Mouse (Mus musculus) ES-E14 (cell line): Measurements from ENCODE around the gene Bcl2l11. TPM values are rescaled to one million over a fixed set of nuclear protein-coding genes. Genes with fewer than 3 reads are reported as not detected.

Source experiments
- DNase-seq: peaks from one replicate; pipeline ENCODE4 v3.0.0-alpha.2; 2013; ENCODE audit warnings: low read depth, low spot score
- H3K27ac ChIP-seq: 2 replicates; pipeline ENCODE4 v1.5.1; 2012; ENCODE audit warnings: low read depth, mild to moderate bottlenecking, low read length, moderate library complexity, mixed read lengths; ENCODE audit not compliant: poor library complexity, insufficient read depth, severe bottlenecking
- H3K36me3 ChIP-seq: 2 replicates; pipeline ENCODE4 v1.6.1; 2012; ENCODE audit warnings: mild to moderate bottlenecking, low read length, moderate library complexity, mixed read lengths; ENCODE audit not compliant: control insufficient read depth, poor library complexity, insufficient read depth, severe bottlenecking
- H3K4me1 ChIP-seq, 2 experiments: fragments of 150-350 bp in 1 of 2; sonication (generic) in 1 of 2; 2 replicates each; pipeline ENCODE4 v1.6.1; 2012; ENCODE audit warnings: low read length in 2 of 2, mild to moderate bottlenecking in 1 of 2, mixed read lengths in 1 of 2; ENCODE audit not compliant: control insufficient read depth in 2 of 2, insufficient read depth in 2 of 2, poor library complexity in 1 of 2
- H3K4me3 ChIP-seq, 2 experiments: fragments of 150-350 bp in 1 of 2; sonication (generic) in 1 of 2; 2 replicates each; pipeline ENCODE4 v1.5.1; 2012; ENCODE audit warnings: low read length in 2 of 2, low read depth in 1 of 2, mild to moderate bottlenecking in 1 of 2, mixed read lengths in 1 of 2; ENCODE audit not compliant: insufficient read depth in 1 of 2, poor library complexity in 1 of 2, severe bottlenecking in 1 of 2
- H3K9ac ChIP-seq: 2 replicates; pipeline ENCODE4 v1.6.1; 2012; ENCODE audit warnings: low read depth, mild to moderate bottlenecking, low read length, mixed read lengths; ENCODE audit not compliant: poor library complexity, insufficient read depth, severe bottlenecking
- H3K9me3 ChIP-seq: fragments of 150-350 bp; sonication (generic); 2 replicates; pipeline ENCODE4 v1.6.1; 2012; ENCODE audit warnings: low read depth, mild to moderate bottlenecking, low read length; ENCODE audit not compliant: control insufficient read depth, insufficient read depth
- CHD2 ChIP-seq: IDR thresholded peaks from 2 replicates; pipeline ENCODE4 v1.6.1; 2014; ENCODE audit warnings: mild to moderate bottlenecking, low read depth, low read length, inconsistent platforms
- HCFC1 ChIP-seq: IDR thresholded peaks from 2 replicates; pipeline ENCODE4 v1.6.1; 2012; ENCODE audit warnings: low read length, inconsistent platforms, borderline replicate concordance; ENCODE audit not compliant: insufficient read depth
- MAFK ChIP-seq: IDR thresholded peaks from 2 replicates; pipeline ENCODE4 v1.6.1; 2014; ENCODE audit warnings: mild to moderate bottlenecking, low read depth, low read length, inconsistent platforms; ENCODE audit not compliant: insufficient read depth
- ZC3H11A ChIP-seq: IDR thresholded peaks from 2 replicates; pipeline ENCODE4 v1.6.1; 2012; ENCODE audit warnings: low read depth, mild to moderate bottlenecking, inconsistent platforms, low read length, borderline replicate concordance
- ZNF384 ChIP-seq: IDR thresholded peaks from 2 replicates; pipeline ENCODE4 v1.6.1; 2012; ENCODE audit warnings: low read depth, low read length, inconsistent platforms
- in situ Hi-C, 2 experiments: fragments of 600-800 bp; cut with MboI; formaldehyde crosslinking; loops; one replicate each; pipeline ENCODE4 v1.15.1; 2025; ENCODE audit warnings: low sequenced_read_pairs in 2 of 2, inconsistent platforms in 1 of 2; ENCODE audit not compliant: unreplicated experiment in 2 of 2
- total RNA-seq: library from RNA; depleted of rRNA; stranded (reverse); fragments of 300-350 nt; gene quantifications from 2 replicates; pipeline ENCODE4 v1.2.3, GENCODE M21; 2012

The Bcl2l11 gene
- total RNA-seq, 1 experiment: 23.6 TPM

GRCm38 (mm10) chr2:128174176-128174575 is 48.3 kb downstream of the Bcl2l11 start:
- no peak for TF ChIP-seq ZNF384
- no peak for TF ChIP-seq CHD2
- TF ChIP-seq HCFC1: no peak
- no peak for TF ChIP-seq ZC3H11A
- no peak for TF ChIP-seq MAFK
- H3K4me1 ChIP-seq: peaks cover 1 to 8% of the 10 kb centered on the region in 2 experiments; a peak in 1 of 4 replicates

DNA sequence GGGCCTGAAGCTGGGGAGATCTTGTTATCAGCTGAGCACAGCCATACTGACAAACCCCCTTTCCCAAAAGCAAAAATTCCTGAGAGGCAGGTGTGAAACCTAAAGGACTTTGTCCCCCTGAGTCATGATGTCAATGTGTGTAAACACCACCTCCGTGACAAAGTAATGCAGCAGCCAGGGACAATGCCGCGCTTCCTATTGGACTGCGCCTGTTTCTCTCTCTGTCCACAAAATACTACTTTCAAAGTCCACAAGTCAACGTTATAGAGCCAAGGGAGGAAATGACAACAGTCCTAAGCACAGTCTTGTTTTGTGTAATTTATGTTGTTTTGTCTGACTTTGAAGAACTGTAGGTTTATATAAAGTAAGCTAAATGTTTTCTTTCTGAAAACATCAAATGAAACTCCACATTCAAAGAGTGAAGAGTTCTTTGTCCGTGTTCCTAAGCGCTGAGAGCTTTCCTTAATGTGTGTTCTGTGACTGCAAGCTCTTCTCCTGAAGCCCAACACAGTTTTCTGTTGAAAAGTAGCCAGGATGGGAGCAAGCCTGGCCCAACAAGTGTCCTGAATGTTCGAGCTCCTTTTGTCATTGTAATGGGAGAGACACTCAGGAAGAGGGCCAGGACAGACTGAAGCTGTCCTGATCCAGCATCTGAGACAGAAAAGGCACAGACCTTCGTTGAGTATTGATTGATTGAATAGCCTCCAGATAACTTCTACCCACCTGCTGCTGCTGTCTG is 48.9 kb downstream of the Bcl2l11 start:
- peaks cover 2 to 8% of the 10 kb centered on the region in 2 experiments; a peak in 2 of 4 replicates for H3K4me1 ChIP-seq

More at GRCm38 (mm10) chr2:128174176-128174575, 48.3 kb downstream of the Bcl2l11 start:
- H3K36me3 ChIP-seq: no peaks in the 10 kb centered on the region
- no peaks in the 10 kb centered on the region for H3K9me3 ChIP-seq
- H3K27ac ChIP-seq: no peak overlapping the region
- in situ Hi-C loops: no loop called here
- no peak overlapping the region for H3K4me3 ChIP-seq
- no peak overlapping the region for H3K9ac ChIP-seq
- DNase-seq: no peak

GRCm38 (mm10) chr2:128175625-128176024 is 49.8 kb downstream of the Bcl2l11 start:
- Histone ChIP-seq H3K27ac (no peak overlapping the region), H3K4me3 (no peak overlapping the region), H3K9me3 (no peaks in the 10 kb centered on the region), H3K9ac (no peak overlapping the region), H3K36me3 (no peaks in the 10 kb centered on the region), H3K4me1 (peaks cover 4 to 13% of the 10 kb centered on the region in 2 experiments; a peak in 2 of 4 replicates)
- in situ Hi-C loops: no loop called here
- no peak for TF ChIP-seq ZC3H11A
- no peak for TF ChIP-seq CHD2
- TF ChIP-seq ZNF384: no peak
- no peak for TF ChIP-seq MAFK
- TF ChIP-seq HCFC1: no peak
- no peak for DNase-seq

More for the DNA sequence above, 48.9 kb downstream of the Bcl2l11 start:
- Histone ChIP-seq H3K9ac (no peak overlapping the region), H3K4me3 (no peak overlapping the region), H3K36me3 (no peaks in the 10 kb centered on the region), H3K9me3 (no peaks in the 10 kb centered on the region), H3K27ac (no peak overlapping the region)
- TF ChIP-seq ZNF384: no peak
- TF ChIP-seq ZC3H11A: no peak
- no peak for TF ChIP-seq HCFC1
- no peak for TF ChIP-seq CHD2
- TF ChIP-seq MAFK: no peak
- in situ Hi-C loops: no loop called here
- no peak for DNase-seq

DNA sequence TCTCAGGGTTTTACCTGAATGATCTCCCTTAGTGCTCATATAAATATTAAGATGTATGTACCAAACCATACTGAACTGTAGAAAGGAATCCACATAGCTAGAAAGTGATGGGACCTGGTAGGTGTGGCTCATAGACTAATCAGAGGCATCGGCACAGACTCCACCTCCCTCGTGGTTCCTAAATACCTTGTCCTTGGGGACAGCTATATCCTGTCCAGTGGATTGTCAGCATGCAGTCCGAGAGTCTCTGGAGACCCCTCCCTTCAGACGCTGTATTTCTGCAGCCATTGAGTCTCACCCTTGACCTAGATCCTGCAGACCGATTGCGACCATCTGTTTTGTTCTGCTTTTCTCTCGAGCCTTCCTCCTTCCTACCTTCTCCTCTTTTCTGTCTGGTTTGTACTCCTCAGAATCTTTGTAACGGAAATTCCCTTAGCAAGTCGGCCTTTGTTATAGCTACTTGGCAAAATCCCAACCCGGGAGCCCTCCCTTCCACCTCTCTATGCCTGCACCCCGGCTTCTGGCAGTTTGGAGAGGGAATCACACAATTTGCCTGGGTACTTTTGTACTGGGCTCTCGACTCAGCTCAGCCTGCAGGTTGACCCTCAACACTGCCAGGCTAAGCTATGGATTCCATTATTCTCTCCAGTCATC is 50.7 kb downstream of the Bcl2l11 start:
- H3K9ac ChIP-seq: no peak overlapping the region
- no peak for DNase-seq
- H3K9me3 ChIP-seq: no peaks in the 10 kb centered on the region
- H3K4me1 ChIP-seq: peaks cover 4 to 13% of the 10 kb centered on the region in 2 experiments; a peak in 2 of 4 replicates
- no peaks in the 10 kb centered on the region for H3K36me3 ChIP-seq
- no peak for TF ChIP-seq ZC3H11A
- no peak for TF ChIP-seq CHD2
- TF ChIP-seq ZNF384: no peak
- TF ChIP-seq MAFK: no peak
- no peak for TF ChIP-seq HCFC1
- H3K4me3 ChIP-seq: no peak overlapping the region
- in situ Hi-C loops: no loop called here
- no peak overlapping the region for H3K27ac ChIP-seq
